Mouse (Mus musculus) yolk sac, embryonic 10.5 days (tissue): ENCODE measurements around the gene Tecr.

Experiments
- DNase-seq: peaks from one replicate; pipeline ENCODE4 v3.0.0-alpha.2; 2017; ENCODE audit warnings: low spot score

Gene Tecr

DNA sequence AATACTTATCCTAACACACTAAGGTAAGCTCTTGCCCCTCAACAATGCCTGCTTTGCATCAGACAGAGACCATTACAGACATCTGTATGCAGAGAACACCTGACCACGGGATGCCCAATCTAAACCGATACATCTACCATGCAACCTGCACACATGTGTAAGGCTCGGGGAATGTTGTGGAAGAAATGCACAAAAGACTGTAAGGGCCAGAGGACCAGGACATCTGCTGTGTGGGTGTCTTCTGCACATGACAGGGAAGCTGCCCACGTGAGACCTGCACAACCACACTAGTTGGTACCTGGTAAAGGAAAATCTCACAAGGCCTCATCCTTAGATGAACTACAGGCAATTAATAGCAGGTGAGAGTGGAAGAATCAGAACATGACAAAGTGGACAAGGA lies 44.5 kb downstream of the Tecr start:
- no peak for DNase-seq

DNA sequence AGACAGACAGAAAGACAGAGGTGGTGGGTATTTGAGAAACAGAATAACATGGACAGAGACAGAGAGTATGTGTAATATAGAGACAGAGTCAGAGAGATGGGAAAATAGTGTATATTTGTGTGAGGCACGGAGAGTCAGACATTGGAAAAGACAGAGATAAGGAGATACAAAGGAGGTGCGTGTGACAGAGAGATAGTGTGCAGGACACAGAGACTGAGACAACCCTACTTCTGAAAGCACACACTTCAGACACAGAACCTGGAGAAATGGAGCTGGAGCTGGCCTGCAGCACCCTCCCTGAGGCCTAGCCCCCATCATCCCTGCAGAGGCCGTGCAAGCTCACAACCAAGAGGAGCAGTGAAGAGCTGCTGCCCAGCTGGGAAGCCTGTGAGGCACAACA lies 45.1 kb downstream of the Tecr start:
- no peak for DNase-seq

DNA sequence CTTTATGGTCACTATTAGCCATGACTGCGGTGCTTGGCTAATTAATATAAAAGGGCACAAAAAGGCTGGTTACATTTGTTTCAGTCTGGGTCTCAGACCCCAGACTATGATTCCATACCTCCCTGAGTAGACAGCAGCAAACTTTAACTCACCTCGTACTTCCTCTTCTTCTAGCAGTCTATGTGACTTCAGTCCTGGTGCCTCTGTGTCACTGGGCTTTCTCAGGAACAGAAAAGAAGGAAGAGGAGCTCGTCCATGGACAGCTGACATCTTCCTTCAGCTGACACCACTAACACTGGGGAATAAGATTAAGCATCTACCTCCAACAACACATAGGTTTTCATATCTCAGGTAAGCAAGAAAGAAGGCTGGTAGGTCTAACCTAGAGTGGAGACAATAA lies 72.0 kb downstream of the Tecr start, which contains the start of gene Olfr370:
Gene Olfr370 (plus strand): TSS at position 45 of the 400 bp plus-strand sequence.
- no peak for DNase-seq

DNA sequence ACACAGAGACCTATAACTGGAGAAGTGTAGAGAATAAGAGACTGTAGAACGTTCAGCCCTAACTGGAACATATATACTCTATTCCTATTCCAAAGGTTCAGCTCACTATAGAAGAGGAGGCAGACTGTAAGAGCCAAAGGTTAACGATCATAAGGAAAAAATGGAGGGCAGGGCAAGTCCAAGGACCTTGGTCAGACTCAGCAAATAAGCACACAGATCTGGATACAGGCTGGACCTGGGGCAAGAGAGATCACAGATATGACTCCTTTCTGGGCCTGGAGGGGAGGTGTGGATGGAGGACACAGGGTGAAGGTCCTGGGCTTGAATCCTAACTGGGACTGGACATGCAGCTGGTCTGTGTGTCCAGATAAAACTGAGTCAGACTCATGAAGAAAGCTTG lies 73.0 kb downstream of the Tecr start:
- no peak for DNase-seq
